Mouse (Mus musculus) CH12.LX (cell line): Measurements from ENCODE around the gene Ctnna3. TPM values are rescaled to one million over a fixed set of nuclear protein-coding genes. Genes with fewer than 3 reads are reported as not detected.

Experiments
- DNase-seq: peaks from one replicate; pipeline ENCODE4 v3.0.0-alpha.2; 2013; ENCODE audit errors: extremely low read depth
- H3K27ac ChIP-seq: 2 replicates; pipeline ENCODE4 v1.5.1; 2012; ENCODE audit warnings: low read depth, mild to moderate bottlenecking, control low read depth, moderate library complexity; ENCODE audit not compliant: insufficient read depth
- H3K27me3 ChIP-seq: replicated peaks from 2 replicates; pipeline ENCODE3; 2012; ENCODE audit warnings: inconsistent platforms
- H3K36me3 ChIP-seq, 2 experiments: replicated peaks in 1 of 2; 2 replicates each; pipeline versions ENCODE3 to v1.6.1; 2012; ENCODE audit warnings: inconsistent platforms in 1 of 2, low read length in 1 of 2, mild to moderate bottlenecking in 1 of 2, mixed read lengths in 1 of 2, moderate library complexity in 1 of 2; ENCODE audit not compliant: control insufficient read depth in 1 of 2, insufficient read depth in 1 of 2
- H3K4me1 ChIP-seq, 2 experiments: 2 replicates each; pipeline ENCODE4 v1.6.1; 2012; ENCODE audit warnings: inconsistent platforms in 1 of 2, moderate library complexity in 1 of 2; ENCODE audit not compliant: insufficient read depth in 2 of 2, control insufficient read depth in 1 of 2
- H3K4me2 ChIP-seq: 2 replicates; pipeline ENCODE4 v1.6.1; 2012; ENCODE audit warnings: low read depth, mild to moderate bottlenecking, control low read depth; ENCODE audit not compliant: poor library complexity, insufficient read depth, severe bottlenecking
- H3K4me3 ChIP-seq, 3 experiments: fragments of 150-350 bp in 1 of 3; sonication (generic) in 1 of 3; replicated peaks in 1 of 3; 2 replicates each; pipeline versions ENCODE3 to v1.5.1; 2011 to 2012; ENCODE audit warnings: low read depth in 2 of 3, low read length in 2 of 3, mild to moderate bottlenecking in 2 of 3, moderate library complexity in 2 of 3, control low read depth in 1 of 3, improper control_type of control experiment in 1 of 3, inconsistent platforms in 1 of 3, mixed read lengths in 1 of 3; ENCODE audit not compliant: poor library complexity in 1 of 3
- H3K79me2 ChIP-seq: replicated peaks from 2 replicates; pipeline ENCODE4 v1.6.1; 2012; ENCODE audit warnings: mild to moderate bottlenecking, moderate library complexity; ENCODE audit not compliant: control insufficient read depth, poor library complexity, insufficient read depth, severe bottlenecking; ENCODE audit errors: extremely low read depth
- H3K9ac ChIP-seq: 2 replicates; pipeline ENCODE4 v1.6.1; 2012; ENCODE audit warnings: low read depth, mild to moderate bottlenecking, control low read depth, moderate library complexity; ENCODE audit not compliant: insufficient read depth
- H3K9me3 ChIP-seq: replicated peaks from 2 replicates; pipeline ENCODE3; 2012; ENCODE audit warnings: low read length, inconsistent platforms, mixed read lengths
- BHLHE40 ChIP-seq: IDR thresholded peaks from 2 replicates; pipeline ENCODE4 v1.6.1; 2011; ENCODE audit warnings: mild to moderate bottlenecking, low read depth, low read length, improper control_type of control experiment
- CHD1 ChIP-seq: IDR thresholded peaks from 2 replicates; pipeline ENCODE4 v1.6.1; 2012; ENCODE audit warnings: low read depth, low read length, improper control_type of control experiment, inconsistent platforms
- CHD2 ChIP-seq: IDR thresholded peaks from 2 replicates; pipeline ENCODE4 v1.6.1; 2011; ENCODE audit warnings: low read length, improper control_type of control experiment
- CTCF ChIP-seq, 2 experiments: IDR thresholded peaks in 1 of 2; conservative IDR thresholded peaks in 1 of 2; 2 replicates each; pipeline ENCODE4 v1.5.1; 2011 to 2012; ENCODE audit warnings: low read depth in 2 of 2, low read length in 2 of 2, improper control_type of control experiment in 1 of 2, inconsistent platforms in 1 of 2, mild to moderate bottlenecking in 1 of 2, moderate library complexity in 1 of 2
- ETS1 ChIP-seq: conservative IDR thresholded peaks from 2 replicates; pipeline ENCODE4 v1.6.1; 2012; ENCODE audit warnings: low read depth, mild to moderate bottlenecking, inconsistent platforms, low read length, improper control_type of control experiment, moderate library complexity
- GABPA ChIP-seq: IDR thresholded peaks from 2 replicates; pipeline ENCODE4 v1.6.1; 2012; ENCODE audit warnings: low read depth, low read length, improper control_type of control experiment, inconsistent platforms; ENCODE audit not compliant: insufficient replicate concordance
- IRF4 ChIP-seq: IDR thresholded peaks from 2 replicates; pipeline ENCODE4 v1.6.1; 2014; ENCODE audit warnings: low read depth, mild to moderate bottlenecking, inconsistent platforms, low read length, improper control_type of control experiment
- JUN ChIP-seq: IDR thresholded peaks from 2 replicates; pipeline ENCODE4 v1.6.1; 2011; ENCODE audit warnings: low read depth, mild to moderate bottlenecking, low read length, improper control_type of control experiment, moderate library complexity; ENCODE audit not compliant: insufficient read depth
- JUND ChIP-seq: conservative IDR thresholded peaks from 2 replicates; pipeline ENCODE4 v1.6.1; 2011; ENCODE audit warnings: low read depth, low read length, improper control_type of control experiment
- KAT2A ChIP-seq: IDR thresholded peaks from 2 replicates; pipeline ENCODE4 v1.6.1; 2012; ENCODE audit warnings: low read length, improper control_type of control experiment, inconsistent platforms; ENCODE audit not compliant: insufficient replicate concordance
- MAZ ChIP-seq: IDR thresholded peaks from 2 replicates; pipeline ENCODE4 v1.6.1; 2012; ENCODE audit warnings: low read depth, mild to moderate bottlenecking, inconsistent platforms, low read length, improper control_type of control experiment, moderate library complexity
- MXI1 ChIP-seq: IDR thresholded peaks from 2 replicates; pipeline ENCODE4 v1.6.1; 2011; ENCODE audit warnings: mild to moderate bottlenecking, low read depth, low read length, improper control_type of control experiment
- MYC ChIP-seq: IDR thresholded peaks from 2 replicates; pipeline ENCODE4 v1.6.1; 2011; ENCODE audit warnings: low read depth, mild to moderate bottlenecking, improper control_type of control experiment, low read length
- NELFE ChIP-seq: IDR thresholded peaks from 2 replicates; pipeline ENCODE4 v1.6.1; 2011; ENCODE audit warnings: low read depth, low read length, improper control_type of control experiment
- PAX5 ChIP-seq: IDR thresholded peaks from 2 replicates; pipeline ENCODE4 v1.6.1; 2012; ENCODE audit warnings: low read length, inconsistent platforms, mixed read lengths
- POLR2A ChIP-seq: IDR thresholded peaks from 2 replicates; pipeline ENCODE4 v1.6.1; 2011; ENCODE audit warnings: low read depth, mild to moderate bottlenecking, improper control_type of control experiment, low read length
- POLR2AphosphoS2 ChIP-seq: IDR thresholded peaks from 2 replicates; pipeline ENCODE4 v1.6.1; 2011; ENCODE audit warnings: low read depth, low read length, improper control_type of control experiment
- RAD21 ChIP-seq: IDR thresholded peaks from 2 replicates; pipeline ENCODE4 v1.6.1; 2011; ENCODE audit warnings: low read depth, mild to moderate bottlenecking, low read length, improper control_type of control experiment, moderate library complexity
- RCOR1 ChIP-seq: conservative IDR thresholded peaks from 2 replicates; pipeline ENCODE4 v1.6.1; 2012; ENCODE audit warnings: low read depth, mild to moderate bottlenecking, inconsistent platforms, low read length, improper control_type of control experiment
- SIN3A ChIP-seq: IDR thresholded peaks from 2 replicates; pipeline ENCODE4 v1.6.1; 2012; ENCODE audit warnings: low read length, improper control_type of control experiment, inconsistent platforms
- SMC3 ChIP-seq: IDR thresholded peaks from 2 replicates; pipeline ENCODE4 v1.6.1; 2011; ENCODE audit warnings: low read depth, low read length, improper control_type of control experiment
- TBP ChIP-seq: conservative IDR thresholded peaks from 2 replicates; pipeline ENCODE4 v1.6.1; 2011; ENCODE audit warnings: low read depth, low read length, improper control_type of control experiment
- TCF12 ChIP-seq: IDR thresholded peaks from 2 replicates; pipeline ENCODE4 v1.6.1; 2014; ENCODE audit warnings: low read depth, mild to moderate bottlenecking, inconsistent platforms, low read length, improper control_type of control experiment
- USF2 ChIP-seq: conservative IDR thresholded peaks from 2 replicates; pipeline ENCODE4 v1.6.1; 2011; ENCODE audit warnings: low read depth, low read length, improper control_type of control experiment
- ZMIZ1 ChIP-seq: IDR thresholded peaks from 2 replicates; pipeline ENCODE4 v1.6.1; 2012; ENCODE audit warnings: low read depth, mild to moderate bottlenecking, inconsistent platforms, low read length, improper control_type of control experiment
- ZNF384 ChIP-seq: IDR thresholded peaks from 2 replicates; pipeline ENCODE4 v1.6.1; 2012; ENCODE audit warnings: low read depth, low read length, improper control_type of control experiment, inconsistent platforms
- dilution Hi-C: fragments of 300-500 bp; cut with MboI; formaldehyde crosslinking; loops from 2 replicates; pipeline ENCODE4 v1.14.3; 2020; ENCODE audit warnings: low sequenced_read_pairs; ENCODE audit not compliant: extremely low pct_unique_long_range_greater_than_20kb, extremely low pct_ligation_motif_present
- in situ Hi-C: fragments of 300-500 bp; cut with MboI; formaldehyde crosslinking; loops from 3 replicates; pipeline ENCODE4 v1.14.3; 2019; ENCODE audit warnings: low sequenced_read_pairs, low pct_ligation_motif_present, low pct_unique_long_range_greater_than_20kb, mixed read lengths
- polyA plus RNA-seq: library from polyadenylated mRNA; unstranded; fragments of >175 nt; gene quantifications from 2 replicates; pipeline ENCODE4 v1.2.1, GENCODE M21; 2012; ENCODE audit warnings: low read depth; ENCODE audit not compliant: insufficient read length
- total RNA-seq, 2 experiments: library from RNA; depleted of rRNA; stranded (reverse); fragments of 300-350 nt in 1 of 2; fragments of >200 nt in 1 of 2; gene quantifications; 2 replicates each; pipeline ENCODE4 v1.2.3; 2012 to 2014

Ctnna3 gene
- total and polyA plus RNA-seq, 3 experiments: 0.09 TPM; not detected in 2

DNA sequence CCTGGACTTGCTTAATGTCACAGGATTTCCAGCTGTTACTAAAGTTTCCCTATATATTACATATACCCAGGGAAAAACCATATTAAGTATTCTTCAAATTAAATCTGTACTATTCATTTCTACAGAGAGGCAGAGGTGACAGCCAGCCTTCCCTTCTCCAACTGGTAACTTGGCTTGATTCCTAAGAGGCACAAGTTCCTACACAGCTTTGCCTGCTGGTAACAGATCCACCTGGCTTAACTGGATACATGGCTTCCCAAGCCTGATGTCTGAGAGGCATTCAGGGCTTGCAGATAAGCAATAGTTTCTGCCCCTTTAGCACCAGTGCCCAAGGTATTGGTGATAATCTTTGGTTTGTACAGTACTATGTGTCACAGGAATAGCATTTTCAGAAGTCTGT lies 470.0 kb downstream of the Ctnna3 start:
- Histone ChIP-seq H3K27me3 (no peaks in the 10 kb centered on the region), H3K9me3 (peaks cover 48% of the 10 kb centered on the region), H3K79me2 (no peaks in the 10 kb centered on the region), H3K4me2 (no peak overlapping the region), H3K4me1 (no peaks in the 10 kb centered on the region), H3K9ac (no peak overlapping the region), H3K36me3 (no peaks in the 10 kb centered on the region), H3K27ac (no peak overlapping the region), H3K4me3 (no peak overlapping the region)
- dilution Hi-C loops: no loop called here
- no peak for DNase-seq
- no peak for TF ChIP-seq TBP
- TF ChIP-seq GABPA: no peak
- TF ChIP-seq POLR2A: no peak
- no peak for TF ChIP-seq MAZ
- TF ChIP-seq BHLHE40: no peak
- no peak for TF ChIP-seq CTCF (conservative IDR thresholded peaks at IDR 0.05 in 1 of 2, IDR thresholded peaks at IDR 0.05 in 1 of 2; ENCODE audit: low read depth in 2 of 2, low read length in 2 of 2)
- no peak for TF ChIP-seq ZNF384
- no peak for TF ChIP-seq SIN3A
- no peak for TF ChIP-seq JUN
- no peak for TF ChIP-seq IRF4
- no peak for TF ChIP-seq TCF12
- TF ChIP-seq NELFE: no peak
- TF ChIP-seq SMC3: no peak
- TF ChIP-seq ETS1: no peak
- TF ChIP-seq USF2: no peak
- TF ChIP-seq RCOR1: no peak
- in situ Hi-C loops: no loop called here

- Histone ChIP-seq H3K4me3 (no peak overlapping the region), H3K4me2 (no peak overlapping the region), H3K27me3 (no peaks in the 10 kb centered on the region), H3K9me3 (peaks cover 29% of the 10 kb centered on the region), H3K79me2 (no peaks in the 10 kb centered on the region), H3K4me1 (no peaks in the 10 kb centered on the region), H3K9ac (no peak overlapping the region), H3K36me3 (no peaks in the 10 kb centered on the region), H3K27ac (no peak overlapping the region)
- no peak for DNase-seq
- TF ChIP-seq MAZ: no peak
- TF ChIP-seq RCOR1: no peak
- TF ChIP-seq ETS1: no peak
- TF ChIP-seq CHD2: no peak
- TF ChIP-seq POLR2A: no peak
- TF ChIP-seq MYC: no peak
- TF ChIP-seq CHD1: no peak
- TF ChIP-seq ZMIZ1: no peak
- no peak for TF ChIP-seq ZNF384
- no peak for TF ChIP-seq MXI1
- TF ChIP-seq POLR2AphosphoS2: no peak
- TF ChIP-seq NELFE: no peak
- TF ChIP-seq CTCF (conservative IDR thresholded peaks at IDR 0.05 in 1 of 2, IDR thresholded peaks at IDR 0.05 in 1 of 2; ENCODE audit: low read depth in 2 of 2, low read length in 2 of 2): no peak
- TF ChIP-seq KAT2A: no peak
- TF ChIP-seq PAX5: no peak
- no peak for TF ChIP-seq RAD21
- no peak for TF ChIP-seq JUND
- no peak for TF ChIP-seq GABPA
- dilution Hi-C loops (no loop called here), in situ Hi-C loops (no loop called here)
Measured at GRCm38 (mm10) chr10:63908878-63909277, 479.0 kb downstream of the Ctnna3 start.
